Mouse (Mus musculus) ovary, postnatal 14 days (tissue): ENCODE measurements at regions not wholly inside any gene's neighbourhood (a gene's known extent, or its start where the extent isn't known, plus 50 kb on each side); places are given as distances from the start of the nearest gene placed in this dataset.

ENCODE experiments used
- DNase-seq: peaks from one replicate; pipeline ENCODE4 v3.0.0; 2022; ENCODE audit warnings: low spot score

DNA sequence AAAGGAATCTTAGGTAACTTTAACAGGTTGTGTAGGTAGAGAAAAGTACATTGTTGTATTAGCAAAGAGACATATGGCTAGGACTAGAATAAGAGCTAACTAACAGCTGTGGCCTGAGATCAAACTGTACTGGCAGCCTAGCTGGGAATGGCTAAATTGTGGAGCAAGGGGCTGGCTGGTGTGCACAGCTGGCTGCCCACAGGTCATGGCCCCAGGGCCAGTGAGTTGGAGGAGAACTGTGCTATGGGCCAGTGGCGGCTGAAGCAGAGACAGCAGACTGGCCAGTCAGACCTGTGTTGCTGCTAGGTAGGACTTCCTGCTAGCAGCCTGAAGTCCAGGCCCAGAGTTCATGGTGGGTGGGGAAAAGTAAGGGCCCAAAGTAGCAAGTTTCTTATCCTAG, 394.6 kb downstream of the Hace1 start:
- no peak for DNase-seq

DNA sequence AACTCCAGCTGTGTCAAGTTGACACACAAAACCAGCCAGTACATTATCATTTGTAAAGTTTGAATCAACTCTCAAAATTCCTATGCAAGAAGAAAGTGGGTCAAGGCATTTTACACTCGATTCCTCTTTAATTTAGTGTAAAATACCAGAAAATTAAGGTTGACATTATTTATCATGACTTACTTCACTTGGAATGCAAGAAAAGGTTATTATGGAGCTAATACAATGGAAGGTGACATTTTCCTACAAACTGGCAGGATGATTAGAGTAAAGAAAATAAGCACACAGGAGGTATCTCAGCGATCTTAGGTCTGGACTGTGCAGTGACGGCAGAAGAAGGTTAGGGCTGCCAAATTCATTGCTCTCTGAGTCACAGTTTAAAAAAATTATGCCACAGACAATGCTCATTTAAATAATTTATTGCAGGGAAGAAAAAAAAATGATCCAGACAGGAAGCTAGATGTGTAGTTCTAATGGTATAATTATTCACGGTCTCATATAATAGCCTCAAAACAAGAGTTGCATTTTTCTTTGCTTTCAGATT, 405.2 kb downstream of the Hace1 start:
- DNase-seq, result no peak

DNA sequence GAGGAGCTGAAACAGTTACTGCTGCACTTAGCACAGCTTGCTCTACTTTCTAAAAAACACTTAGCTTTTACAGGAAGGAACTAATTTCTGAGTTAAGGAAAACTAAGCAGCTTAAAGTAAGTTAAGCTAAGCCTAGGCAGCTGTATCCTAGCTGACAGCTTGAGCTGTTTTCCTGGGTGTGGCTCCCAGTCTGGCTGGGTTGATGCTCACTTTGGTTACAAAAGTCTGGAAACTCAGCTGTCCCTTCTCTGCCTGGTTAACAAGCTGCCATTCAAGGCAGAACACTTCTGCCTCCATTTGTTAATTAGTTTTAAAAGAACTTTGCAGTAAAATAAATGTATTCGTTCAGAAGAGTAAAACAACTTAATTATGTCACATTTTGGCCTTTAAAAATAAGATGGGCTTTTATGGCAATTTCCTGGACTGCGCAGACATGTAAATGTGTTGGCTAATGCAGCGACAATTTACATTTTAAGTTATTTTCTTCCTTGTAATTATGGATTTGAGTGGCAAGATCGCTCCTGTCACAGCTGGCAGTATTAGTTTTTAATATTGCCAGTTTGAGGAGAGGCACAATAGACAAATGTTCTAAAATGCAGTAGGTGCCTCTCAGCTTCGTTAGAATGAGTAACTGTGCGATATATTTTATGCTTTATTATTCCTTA, 406.2 kb downstream of the Hace1 start:
- DNase-seq, result no peak

DNA sequence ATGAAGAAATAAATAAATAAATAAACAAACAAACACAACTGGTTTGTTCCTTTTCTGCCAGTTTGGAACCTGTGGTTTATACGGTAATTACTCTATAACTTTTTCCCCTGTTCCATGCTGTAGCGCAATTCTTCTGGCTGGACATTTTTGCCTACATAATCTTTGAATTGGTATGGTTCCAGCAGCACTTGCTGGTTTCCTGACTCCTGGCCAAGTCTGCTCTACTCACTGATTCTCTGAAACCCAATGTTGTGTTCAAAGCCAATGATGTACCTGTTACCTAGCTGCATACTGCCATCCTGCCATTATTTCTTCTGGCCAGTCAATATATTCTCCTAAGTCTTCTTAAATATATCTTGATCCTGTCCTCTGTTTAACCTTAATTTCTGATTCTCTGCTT, 408.7 kb downstream of the Hace1 start:
- DNase-seq, result no peak

DNA sequence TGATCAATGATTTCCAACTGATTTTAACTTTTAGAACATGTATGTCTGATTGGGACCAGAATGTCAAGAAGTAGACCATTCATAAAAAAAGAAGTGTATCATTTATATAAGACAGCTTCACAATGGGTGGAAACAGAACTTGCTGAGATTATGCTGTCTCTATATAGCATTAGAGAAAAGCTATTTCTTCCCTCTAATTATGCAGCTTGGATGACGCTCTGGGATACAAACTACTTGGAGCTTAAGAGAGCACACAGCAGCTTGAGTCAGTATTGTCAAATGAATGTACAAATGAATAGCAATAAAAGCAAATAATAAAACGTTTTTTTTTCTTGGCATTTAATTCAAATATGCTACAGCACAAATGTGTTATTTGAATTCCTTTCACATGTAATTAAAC, 428.7 kb downstream of the Hace1 start:
- DNase-seq, result no peak

DNA sequence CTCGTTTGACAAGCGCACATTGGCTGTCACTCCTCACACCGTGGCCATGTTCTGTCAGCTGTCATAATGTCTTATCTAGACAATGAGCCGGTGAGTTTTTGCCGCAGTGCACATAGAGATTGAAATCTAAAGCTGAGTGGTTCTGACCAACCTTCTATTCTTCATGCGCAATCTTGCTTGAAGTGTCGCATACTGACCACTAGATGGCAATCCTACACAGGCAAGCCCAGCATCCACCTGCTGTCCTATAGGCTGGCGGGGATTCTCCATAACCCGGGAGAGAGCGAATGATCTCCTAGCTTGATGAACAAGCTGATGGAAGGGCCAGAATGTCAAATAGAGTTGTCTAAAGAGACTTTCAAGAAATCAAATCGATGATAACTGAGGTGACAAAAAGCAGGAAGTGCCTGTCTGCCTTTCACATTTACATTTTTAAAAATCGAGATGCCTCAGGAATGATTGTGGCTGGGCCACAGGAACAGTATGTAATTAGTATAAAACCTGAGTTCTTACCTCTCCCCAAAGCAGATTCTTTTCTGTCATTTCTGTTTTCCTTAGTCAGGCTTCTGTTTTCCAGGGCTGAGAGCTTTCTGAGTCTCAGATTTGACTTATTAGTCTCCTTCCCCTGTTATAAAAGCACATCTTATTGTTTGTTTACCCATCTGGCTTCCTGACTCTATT, 434.4 kb downstream of the Hace1 start:
- DNase-seq, result peak; percentile 18

DNA sequence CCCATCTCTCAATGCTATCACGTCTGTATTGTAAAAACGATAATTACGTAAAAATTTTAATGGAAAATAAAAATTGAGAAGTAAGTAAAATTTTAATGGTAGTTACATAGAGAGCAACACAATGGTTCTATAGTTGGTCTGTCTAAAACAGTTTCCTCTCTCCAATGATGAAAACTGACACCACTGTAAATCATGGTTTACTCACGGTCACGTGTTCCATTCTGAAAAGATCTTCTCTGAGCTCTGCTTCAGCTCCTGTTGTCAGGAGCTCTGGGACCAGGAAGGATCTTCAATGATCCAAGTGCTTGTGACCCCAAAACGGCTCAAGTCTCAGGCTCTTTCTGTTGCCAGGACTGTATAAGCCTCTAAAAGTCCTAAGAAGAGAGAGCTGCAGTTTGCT, 435.0 kb downstream of the Hace1 start:
- DNase-seq, result no peak

DNA sequence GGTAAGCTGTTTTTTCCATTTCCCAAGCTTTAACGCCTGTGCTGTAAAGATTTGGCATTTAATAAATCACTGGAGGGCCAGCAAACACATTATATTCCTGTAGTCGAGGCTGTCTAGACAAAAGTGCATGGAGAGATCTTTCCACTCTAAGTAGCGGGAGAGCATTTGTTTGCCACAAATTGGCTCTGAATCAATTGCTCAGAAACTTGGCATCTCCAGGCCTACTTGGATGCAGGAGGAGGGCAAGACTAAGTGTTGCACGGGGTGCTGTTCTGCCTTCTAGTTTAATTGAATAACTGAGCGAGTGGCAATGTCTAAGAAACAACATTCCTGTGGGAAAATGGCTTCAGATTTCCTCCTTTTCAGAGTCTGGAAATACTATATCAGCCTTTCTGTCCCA, 438.7 kb downstream of the Hace1 start:
- no peak for DNase-seq

DNA sequence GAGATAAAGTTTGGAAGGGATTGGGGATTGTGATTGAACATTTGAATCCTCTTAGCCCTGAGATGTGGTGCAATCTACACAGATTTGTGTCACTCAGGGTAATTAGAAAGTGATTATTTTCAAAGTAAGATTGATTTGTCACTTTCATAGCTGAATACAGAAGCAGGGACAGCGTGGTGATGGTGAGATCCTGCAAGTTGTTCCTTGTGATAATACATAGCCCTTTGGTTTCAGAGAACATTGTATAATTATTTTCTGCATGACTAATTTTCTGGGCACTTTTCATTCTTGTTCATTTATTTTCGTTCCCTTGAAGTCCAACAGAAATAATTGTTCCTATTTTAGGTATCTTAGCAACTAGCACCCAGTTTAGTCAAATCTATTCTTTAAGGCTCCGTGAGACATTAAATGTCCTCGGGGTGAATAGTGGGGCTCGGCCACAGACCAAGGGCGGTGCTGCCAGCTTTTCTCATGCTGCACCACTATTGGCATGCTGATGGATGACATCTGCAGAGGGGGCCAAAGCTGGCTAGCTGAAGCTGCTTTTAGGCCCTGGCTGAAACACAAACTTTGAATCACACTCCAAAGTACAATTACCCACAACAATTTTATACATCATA, 468.0 kb downstream of the Hace1 start:
- no peak for DNase-seq

DNA sequence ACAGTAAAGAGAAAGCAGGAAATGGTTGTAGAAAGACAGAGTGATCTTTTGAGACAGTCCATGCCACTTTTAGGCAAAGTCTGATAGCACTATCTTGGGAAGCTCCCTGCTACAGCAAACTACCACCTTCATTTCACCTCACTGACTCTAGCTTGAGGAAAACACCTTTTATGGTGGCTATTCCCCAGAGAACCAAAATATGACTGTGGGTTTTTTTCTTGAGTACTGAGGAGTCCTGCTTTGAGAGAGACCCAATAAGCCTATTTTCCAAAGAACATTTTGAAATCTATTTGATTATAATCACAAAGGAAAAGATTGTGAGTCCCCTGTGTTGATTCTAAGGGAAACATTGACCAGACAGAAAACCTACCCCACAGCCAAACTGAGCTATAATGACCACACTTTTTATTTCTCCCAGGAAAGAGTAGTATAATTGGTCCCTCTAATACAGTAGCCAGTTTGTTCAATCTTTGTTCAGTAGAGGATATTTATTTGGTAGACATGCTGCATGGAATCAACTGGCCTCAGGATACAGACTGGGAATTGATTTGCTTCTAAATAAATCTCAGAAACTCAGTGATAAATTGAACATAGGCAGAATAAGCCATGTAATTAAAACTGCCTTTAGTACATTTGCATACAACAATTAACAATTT, 468.6 kb downstream of the Hace1 start:
- DNase-seq, result no peak

DNA sequence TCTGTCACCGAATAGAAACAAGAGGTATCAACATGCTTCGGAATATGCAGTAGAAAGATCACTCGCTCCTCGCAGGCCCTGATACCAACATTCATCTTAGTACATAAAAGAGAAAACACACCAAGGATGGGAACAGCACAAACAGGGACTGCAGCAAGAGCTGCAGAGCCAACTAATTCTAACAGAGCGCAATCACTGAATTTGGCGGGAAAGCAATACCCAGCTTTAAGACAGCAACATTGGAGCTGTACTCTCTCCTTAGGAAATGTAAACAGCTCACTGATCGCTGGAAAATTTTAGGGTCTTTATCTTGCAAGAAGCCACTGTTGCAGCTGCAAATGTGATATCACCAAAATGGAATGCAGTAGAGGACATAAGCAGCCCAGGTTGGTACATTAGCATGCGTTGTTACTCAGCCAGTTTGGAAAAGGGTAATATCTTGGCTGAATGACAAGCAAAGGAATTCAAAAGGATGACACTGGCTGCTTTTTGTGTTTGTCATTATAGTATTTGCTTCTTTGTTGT, 469.3 kb downstream of the Hace1 start:
- DNase-seq, result no peak

DNA sequence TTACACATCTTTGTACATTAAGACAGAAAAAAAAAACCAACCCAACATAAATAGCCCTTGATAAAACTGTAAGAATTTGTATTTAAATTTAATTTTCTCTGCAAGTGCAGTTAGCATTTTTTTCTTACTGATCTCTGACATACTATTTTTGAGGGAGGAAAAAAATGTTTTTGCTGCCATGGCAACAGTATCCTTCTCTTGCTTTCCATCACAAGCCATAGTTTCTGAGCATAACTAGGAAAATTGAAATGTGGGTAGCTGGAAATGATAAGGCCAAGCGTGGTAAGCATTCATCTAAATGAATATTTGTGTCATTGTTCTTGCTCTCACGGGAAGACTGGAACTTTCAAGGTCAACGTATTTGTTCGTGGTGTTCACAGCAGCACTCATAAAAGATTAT, 470.0 kb downstream of the Hace1 start:
- DNase-seq, result no peak

DNA sequence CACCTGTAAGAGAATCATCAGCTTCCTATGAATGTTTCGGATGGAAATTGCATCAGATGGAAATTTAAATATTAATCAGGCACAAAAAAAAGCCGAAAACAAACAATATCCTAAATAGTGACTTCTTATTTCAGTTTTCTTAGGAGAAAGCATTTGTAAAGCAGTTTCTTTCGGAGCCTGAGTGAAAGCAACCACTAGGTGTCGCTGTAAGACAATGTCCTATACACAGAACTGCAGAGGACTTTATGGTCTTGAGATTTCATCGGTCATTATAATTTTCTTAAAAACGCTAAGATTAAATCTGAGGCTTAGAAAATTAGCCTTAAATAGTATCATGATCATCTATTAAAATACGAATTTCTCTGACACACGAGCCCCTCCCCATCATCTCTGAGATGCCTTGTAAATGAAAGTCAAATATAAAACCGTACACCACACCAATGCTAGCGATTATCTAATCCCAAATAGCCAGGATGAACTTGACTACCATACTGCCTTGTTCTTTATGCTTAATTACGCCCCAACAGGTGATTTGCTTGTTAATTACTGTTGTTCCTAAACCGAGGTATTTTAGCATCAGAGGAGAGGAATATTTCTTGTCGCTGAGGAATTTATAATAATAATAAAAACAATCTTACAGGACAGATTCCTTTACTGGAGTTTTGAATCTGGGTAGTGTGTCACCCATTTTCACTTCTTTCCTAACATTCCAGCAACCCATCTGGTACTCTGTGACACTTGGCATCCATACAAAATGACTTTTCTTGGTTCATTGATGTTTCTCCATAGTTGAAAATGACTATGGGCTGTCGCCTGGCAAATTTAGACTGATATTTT, 480.0 kb downstream of the Hace1 start:
- peak; percentile 37 for DNase-seq

DNA sequence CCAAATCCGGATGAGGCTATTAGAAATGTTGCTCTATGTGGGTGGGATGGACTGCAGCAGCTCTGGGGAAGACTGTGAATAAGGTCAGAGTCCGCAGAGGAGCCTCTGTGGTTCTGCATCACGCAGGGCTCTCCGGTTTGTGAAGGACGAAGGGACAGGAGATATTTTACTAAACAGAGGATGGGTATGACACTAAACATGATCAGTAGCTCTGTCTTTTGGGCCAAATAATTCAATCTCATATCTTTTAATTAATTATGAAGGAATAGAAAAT, 480.5 kb downstream of the Hace1 start:
- DNase-seq, result no peak

DNA sequence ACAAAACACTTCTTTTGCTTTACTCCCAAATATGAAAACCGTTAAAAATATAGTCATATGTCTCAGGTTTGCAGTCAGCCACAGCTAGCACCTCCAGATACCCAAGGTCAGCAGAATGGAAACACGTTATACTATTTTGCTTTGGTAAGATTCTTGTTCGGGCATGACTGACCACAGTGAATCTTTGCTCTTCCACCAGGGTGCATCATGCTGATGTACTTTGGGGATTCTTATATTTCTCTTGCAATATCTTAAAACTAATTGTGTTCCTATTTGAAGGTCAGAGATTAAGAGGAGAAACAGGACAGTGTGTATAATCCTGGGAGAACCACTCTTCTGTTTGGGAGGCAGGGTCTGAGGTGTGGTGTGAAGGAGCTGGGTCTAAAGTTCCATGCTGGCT, 481.7 kb downstream of the Hace1 start:
- DNase-seq, result no peak

DNA sequence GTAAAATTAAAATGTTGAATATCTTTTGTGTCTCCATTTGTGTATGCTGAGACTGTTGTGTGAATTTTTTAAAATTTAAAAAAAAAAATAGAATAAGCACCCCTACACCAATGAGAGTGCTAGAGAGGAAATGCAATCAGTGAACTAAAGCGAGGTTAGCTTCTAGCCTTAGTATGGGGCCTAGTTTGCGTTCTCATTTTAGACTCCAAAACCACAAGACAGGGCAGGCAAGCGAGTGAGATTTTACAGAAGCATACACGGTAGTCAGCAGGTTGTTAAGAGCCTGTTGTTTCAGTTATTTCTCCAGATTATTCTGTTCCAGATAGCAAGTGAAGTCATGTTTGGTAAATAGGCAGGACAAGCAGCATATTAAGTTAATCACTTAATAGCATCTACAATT, 486.2 kb downstream of the Hace1 start:
- no peak for DNase-seq

DNA sequence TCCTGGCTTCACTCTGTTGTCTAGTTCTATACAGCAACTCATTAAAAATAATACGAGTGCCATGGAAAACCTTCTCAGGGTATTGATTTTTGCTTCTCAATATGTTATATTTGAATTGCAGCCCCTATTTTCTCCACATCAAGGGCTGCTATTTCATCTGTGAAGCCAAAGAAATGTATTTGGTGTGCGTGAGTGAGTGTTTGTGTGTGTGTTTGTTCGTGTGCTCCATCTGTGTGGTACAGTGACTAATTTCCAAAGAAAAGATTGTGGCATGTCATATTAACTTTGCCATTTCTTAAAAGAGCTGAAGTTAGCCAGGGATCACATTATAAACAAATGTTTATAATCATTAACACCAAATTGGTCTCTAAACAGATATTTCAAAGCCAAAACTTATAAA, 493.1 kb downstream of the Hace1 start:
- DNase-seq, result no peak

DNA sequence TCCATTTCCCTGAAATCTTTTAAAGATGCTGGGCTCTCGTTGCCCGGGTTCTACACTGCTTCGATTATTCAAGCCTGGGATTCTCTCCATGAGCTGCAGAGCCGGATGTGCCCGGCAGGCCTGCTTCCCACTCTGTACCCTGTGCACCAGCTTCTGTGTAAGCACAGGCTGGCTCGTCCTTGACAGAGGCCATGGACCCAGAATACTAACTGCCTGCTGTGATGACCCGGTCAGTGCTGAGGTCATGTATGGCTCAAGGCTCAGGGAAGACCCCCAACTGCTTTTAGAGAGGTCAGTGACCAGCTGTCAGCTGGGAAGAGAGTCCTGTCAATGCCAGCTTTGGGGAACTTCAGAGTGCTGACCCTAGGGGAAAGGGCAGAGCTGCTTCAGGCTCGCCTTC, 493.6 kb downstream of the Hace1 start:
- DNase-seq, result no peak

DNA sequence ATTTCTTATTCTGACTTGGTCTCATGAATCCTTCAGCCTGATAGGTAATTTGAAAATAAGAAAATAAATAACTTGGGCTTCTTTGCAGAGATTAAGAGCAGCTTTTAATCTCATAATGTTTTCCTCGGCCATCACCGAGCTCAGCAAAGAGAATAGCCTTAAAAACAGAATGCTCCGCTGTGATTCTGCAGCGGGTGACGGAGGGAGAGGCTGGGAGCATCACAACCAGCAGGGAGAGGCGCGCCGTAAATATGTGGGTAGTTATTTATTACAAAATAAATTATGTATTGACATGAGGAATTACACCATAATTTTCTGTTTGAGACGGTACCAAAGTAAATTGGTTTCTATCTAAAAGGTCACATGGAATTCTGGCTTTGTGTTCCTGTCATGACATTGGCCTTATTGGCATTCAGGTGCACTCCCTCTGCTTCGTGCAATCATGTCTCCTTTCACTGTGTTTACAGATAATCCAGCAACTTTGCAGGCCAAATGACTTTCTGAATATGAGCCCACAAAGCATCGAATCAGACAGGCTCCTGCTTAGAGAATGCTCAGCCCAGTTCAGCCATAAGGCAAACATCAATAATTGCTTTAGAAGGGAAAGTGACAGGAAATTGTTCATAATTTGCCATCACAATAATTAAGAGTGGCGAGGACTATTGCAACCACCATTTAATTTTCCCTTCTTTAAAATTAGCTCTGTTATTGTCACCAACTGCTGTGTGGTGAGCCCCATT, 494.4 kb downstream of the Hace1 start:
- no peak for DNase-seq

DNA sequence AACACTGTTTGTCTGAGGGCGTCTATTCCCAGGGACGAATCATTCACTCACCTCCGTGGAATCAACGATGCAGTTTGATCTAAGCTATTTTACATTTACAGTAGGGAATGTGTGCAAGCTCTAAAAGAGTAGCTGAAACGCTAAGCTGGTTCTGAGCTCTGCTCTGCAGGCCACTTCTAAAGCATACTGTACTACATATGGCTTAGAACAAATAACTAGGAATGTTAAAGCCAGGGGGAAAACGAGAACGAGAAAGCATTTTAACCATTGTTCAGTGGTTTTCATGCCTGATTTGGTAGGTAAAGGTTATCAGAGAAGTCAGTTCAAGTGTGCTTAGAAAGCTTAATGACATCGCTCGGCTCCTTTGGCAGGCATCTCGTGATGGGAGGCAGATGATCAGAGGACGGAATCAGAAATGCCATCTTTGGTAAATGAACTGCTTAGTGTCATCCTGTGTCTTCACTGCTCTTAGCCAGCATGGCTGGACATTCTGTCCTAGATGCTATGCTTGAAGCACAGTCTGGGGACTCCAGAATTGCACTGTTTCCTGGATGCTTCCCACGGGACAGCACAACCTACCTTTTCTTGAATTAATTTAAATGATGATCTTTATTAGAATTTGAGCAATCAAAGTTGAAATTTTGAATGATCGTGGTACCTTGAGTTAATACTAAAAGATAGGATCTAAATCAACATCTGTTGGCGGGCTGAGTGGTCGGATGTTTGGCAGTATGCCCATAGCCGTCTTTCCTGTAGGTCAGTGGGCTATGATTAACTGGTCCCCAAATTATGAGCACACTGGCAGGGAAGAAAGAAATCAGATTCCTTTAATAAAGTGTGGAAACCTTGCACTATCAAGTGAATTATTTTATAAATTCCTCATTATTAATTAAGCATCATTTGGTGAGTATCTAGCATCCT, 495.2 kb downstream of the Hace1 start:
- DNase-seq, result no peak
